Mouse (Mus musculus): ENCODE results near the gene Stk11.

- TF ChIP-seq CTCF (IDR thresholded peaks at IDR 0.05; ENCODE audit: low read depth, low read length) (no peak), GATA1 (IDR thresholded peaks at IDR 0.05; ENCODE audit: borderline replicate concordance, low read length) (no peak), TAL1 (conservative IDR thresholded peaks at IDR 0.05; ENCODE audit: low read depth, low read length) (no peak), POLR2AphosphoS5 (IDR thresholded peaks at IDR 0.05; ENCODE audit: insufficient replicate concordance, low read depth, low read length) (no peak)
These were observed 26.9 kb downstream of the Stk11 start for GRCm38 (mm10) chr10:80142530-80142925.
